Mouse (Mus musculus): ENCODE measurements around the gene Olfr69. TPM values are rescaled to one million over a fixed set of nuclear protein-coding genes. Genes with fewer than 3 reads are reported as not detected.

Olfr69 gene
- polyA plus RNA-seq, 3 experiments from 2014 or later = 0.12 TPM; not detected in 2

Other genes with a start within 250 kb of the Olfr69 start
- not detected for gene Olfr612, start 228.9 kb downstream of the Olfr69 start, polyA plus RNA-seq (2017; shearing (Covaris generic))
- gene Olfr613, start 223.5 kb downstream of the Olfr69 start, polyA plus RNA-seq (2017; shearing (Covaris generic)) = not detected
- gene Olfr615, start 215.5 kb downstream of the Olfr69 start, polyA plus RNA-seq (2017; shearing (Covaris generic)) = not detected
- not detected for gene Olfr616, start 202.5 kb downstream of the Olfr69 start, polyA plus RNA-seq (2017; shearing (Covaris generic))
- gene Olfr617, start 198.5 kb downstream of the Olfr69 start, polyA plus RNA-seq (2017; shearing (Covaris generic)) = not detected
- gene Olfr618, start 181.5 kb downstream of the Olfr69 start, polyA plus RNA-seq (2017; shearing (Covaris generic)) = not detected
- not detected for gene Olfr619, start 171.0 kb downstream of the Olfr69 start, polyA plus RNA-seq (2017; shearing (Covaris generic))
- under 1 TPM in 2 of 3 experiments, not detected in 1; 0.18 to 0.95 TPM for gene Olfr620, start 159.1 kb downstream of the Olfr69 start, polyA plus RNA-seq (2017; shearing (Covaris generic))
- not detected for gene Olfr622, start 128.9 kb downstream of the Olfr69 start, polyA plus RNA-seq (2017; shearing (Covaris generic))
- gene Olfr623, start 107.9 kb downstream of the Olfr69 start, polyA plus RNA-seq (2017; shearing (Covaris generic)) = not detected
- gene Olfr624, start 100.4 kb downstream of the Olfr69 start, polyA plus RNA-seq (2017; shearing (Covaris generic)) = not detected
- gene Olfr625-ps1, start 88.9 kb downstream of the Olfr69 start, polyA plus RNA-seq (2017; shearing (Covaris generic)) = not detected
- not detected for gene Olfr243, start 56.9 kb downstream of the Olfr69 start, polyA plus RNA-seq (2017; shearing (Covaris generic))
- not detected for gene Olfr628, start 41.2 kb downstream of the Olfr69 start, polyA plus RNA-seq (2017; shearing (Covaris generic))
- gene Olfr629, start 26.7 kb downstream of the Olfr69 start, polyA plus RNA-seq (2017; shearing (Covaris generic)) = not detected
- gene Olfr630, start 14.3 kb downstream of the Olfr69 start, polyA plus RNA-seq (2017; shearing (Covaris generic)) = not detected
- not detected for gene Olfr68, start 8.1 kb upstream of the Olfr69 start, polyA plus RNA-seq (2017; shearing (Covaris generic))
- not detected for gene Olfr67, start 20.2 kb upstream of the Olfr69 start, polyA plus RNA-seq (2017; shearing (Covaris generic))
- gene Hbb-bt, start 42.4 kb upstream of the Olfr69 start, polyA plus RNA-seq (2017; shearing (Covaris generic)) = 1 to 10 TPM; 2.9 to 8.6 (median 3.0) TPM
- 10 to 100 TPM in 2 of 3 experiments, 1 to 10 TPM in 1; 9.8 to 22.5 (median 18.1) TPM for gene Hbb-bs, start 56.5 kb upstream of the Olfr69 start, polyA plus RNA-seq (2017; shearing (Covaris generic))
- gene Hbb-bh2, start 68.9 kb upstream of the Olfr69 start, polyA plus RNA-seq (2017; shearing (Covaris generic)) = not detected
- not detected for gene Hbb-bh1, start 71.6 kb upstream of the Olfr69 start, polyA plus RNA-seq (2017; shearing (Covaris generic))
- gene Hbb-y, start 81.6 kb upstream of the Olfr69 start, polyA plus RNA-seq (2017; shearing (Covaris generic)) = not detected
- not detected for gene Olfr66, start 114.7 kb upstream of the Olfr69 start, polyA plus RNA-seq (2017; shearing (Covaris generic))
- gene Olfr64, start 122.9 kb upstream of the Olfr69 start, polyA plus RNA-seq (2017; shearing (Covaris generic)) = not detected
- not detected for gene Olfr65, start 131.9 kb upstream of the Olfr69 start, polyA plus RNA-seq (2017; shearing (Covaris generic))
- gene Olfr631, start 157.2 kb upstream of the Olfr69 start, polyA plus RNA-seq (2017; shearing (Covaris generic)) = not detected
- not detected for gene Olfr632, start 162.8 kb upstream of the Olfr69 start, polyA plus RNA-seq (2017; shearing (Covaris generic))
- not detected for gene Olfr633, start 172.8 kb upstream of the Olfr69 start, polyA plus RNA-seq (2017; shearing (Covaris generic))
- gene Olfr635, start 199.6 kb upstream of the Olfr69 start, polyA plus RNA-seq (2017; shearing (Covaris generic)) = under 1 TPM in 1 of 3 experiments, not detected in 2; 0.07 TPM
- gene Olfr638, start 227.2 kb upstream of the Olfr69 start, polyA plus RNA-seq (2017; shearing (Covaris generic)) = not detected
- not detected for gene Olfr639, start 245.7 kb upstream of the Olfr69 start, polyA plus RNA-seq (2017; shearing (Covaris generic))

Data from inflammation-experienced regulatory T-cells, adult 6 months (primary cell).